Mouse (Mus musculus) lung, embryonic 14.5 days (tissue): Measurements from ENCODE around the gene Ankrd40. TPM values are rescaled to one million over a fixed set of nuclear protein-coding genes. Genes with fewer than 3 reads are reported as not detected.
A peak's percentile ranks its signal among the peaks of the same experiment; 100 is the strongest.

Experiments used
- ATAC-seq: fragments of 200-750 bp; cut with Nextera tagmentation; 2 replicates; pipeline ENCODE4 v1.8.0; 2017; ENCODE audit warnings: mild to moderate bottlenecking, moderate TSS enrichment, moderate library complexity; ENCODE audit not compliant: insufficient read depth
- DNase-seq: peaks from one replicate; pipeline ENCODE4 v3.0.0-alpha.2; 2015
- H3K27ac ChIP-seq: fragments of 300-500 bp; sonication (generic); 2 replicates; pipeline ENCODE4 v1.5.1; 2014; ENCODE audit warnings: low read depth, mild to moderate bottlenecking, moderate library complexity
- H3K27me3 ChIP-seq: fragments of 300-500 bp; sonication (generic); 2 replicates; pipeline ENCODE4 v1.6.1; 2014; ENCODE audit warnings: low read length, control low read depth; ENCODE audit not compliant: insufficient read depth
- H3K36me3 ChIP-seq: fragments of 300-500 bp; sonication (generic); 2 replicates; pipeline ENCODE4 v1.6.1; 2014; ENCODE audit warnings: control low read depth; ENCODE audit not compliant: insufficient read depth
- H3K4me1 ChIP-seq: fragments of 300-500 bp; sonication (generic); 2 replicates; pipeline ENCODE4 v1.6.1; 2014; ENCODE audit warnings: antibody characterized with exemption, control low read depth; ENCODE audit not compliant: insufficient read depth
- H3K4me2 ChIP-seq: fragments of 300-500 bp; sonication (generic); 2 replicates; pipeline ENCODE4 v1.6.1; 2014; ENCODE audit warnings: mild to moderate bottlenecking
- H3K4me3 ChIP-seq: fragments of 300-500 bp; sonication (generic); 2 replicates; pipeline ENCODE4 v1.5.1; 2014; ENCODE audit warnings: low read depth, low read length
- H3K9ac ChIP-seq: fragments of 300-500 bp; sonication (generic); 2 replicates; pipeline ENCODE4 v1.6.1; 2014
- H3K9me3 ChIP-seq: fragments of 300-500 bp; sonication (generic); 2 replicates; pipeline ENCODE4 v1.6.1; 2016; ENCODE audit warnings: low read depth, low read length, control low read depth
- CTCF ChIP-seq: IDR thresholded peaks from 2 replicates; pipeline ENCODE4 v1.5.1; 2016; ENCODE audit warnings: antibody characterized with exemption, low read depth
- WGBS: fragments of 180-500 bp; shearing (Covaris S2); extraction: QIAGEN DNeasy Blood & Tissue Kit; methylation state at CpG from one replicate; pipeline ENCODE4 v1.1.7; 2014; 5-methylcytosine and 5-hydroxymethylcytosine counted together
- polyA plus RNA-seq: library from polyadenylated mRNA; unstranded; fragments of >200 nt; fragmentation: Nextera tagmentation; extraction: Ambion mirVana; gene quantifications from 2 replicates; pipeline ENCODE4 v1.2.1, GENCODE M21; 2014

Ankrd40 gene
- polyA plus RNA-seq, 1 experiment from 2014 or later, result 30.9 TPM

GRCm38 (mm10) chr11:94336551-94336950 is 8.8 kb downstream of the Ankrd40 start:
- no peaks in the 10 kb centered on the region for H3K9me3 ChIP-seq
- ATAC-seq (no peak), DNase-seq (no peak)
- no peak overlapping the region for H3K4me3 ChIP-seq
- H3K9ac ChIP-seq, result no peak overlapping the region
- H3K36me3 ChIP-seq, result peaks cover 71% of the 10 kb centered on the region
- no peak overlapping the region for H3K27ac ChIP-seq
- no peak overlapping the region for H3K4me2 ChIP-seq
- no peaks in the 10 kb centered on the region for H3K4me1 ChIP-seq
- H3K27me3 ChIP-seq, result no peaks in the 10 kb centered on the region
- no peak for TF ChIP-seq CTCF

- no peaks in the 10 kb centered on the region for H3K27me3 ChIP-seq
- no peak overlapping the region for H3K9ac ChIP-seq
- WGBS, result 80% methylated on average over 2 of the region's 2 CpGs
- H3K4me1 ChIP-seq, result peaks cover 8% of the 10 kb centered on the region
- no peak for TF ChIP-seq CTCF
- H3K9me3 ChIP-seq, result no peaks in the 10 kb centered on the region
- DNase-seq, result no peak
- no peak for ATAC-seq
- no peak overlapping the region for H3K27ac ChIP-seq
- peaks cover 74% of the 10 kb centered on the region for H3K36me3 ChIP-seq
- no peak overlapping the region for H3K4me3 ChIP-seq
- no peak overlapping the region for H3K4me2 ChIP-seq
Measured at GRCm38 (mm10) chr11:94338347-94338746, 10.5 kb downstream of the Ankrd40 start.

- DNase-seq (peak; percentile 81), ATAC-seq (peak; percentile 60; the same call in 1 of the 2 replicates)
- Histone ChIP-seq H3K27me3 (no peaks in the 10 kb centered on the region), H3K36me3 (peaks cover 62% of the 10 kb centered on the region), H3K9me3 (no peaks in the 10 kb centered on the region), H3K4me2 (no peak overlapping the region), H3K27ac (no peak overlapping the region), H3K4me3 (no peak overlapping the region), H3K9ac (no peak overlapping the region), H3K4me1 (peaks cover 8% of the 10 kb centered on the region)
- WGBS, result 49% methylated on average over 18 of the region's 18 CpGs
- TF ChIP-seq CTCF, result peak; percentile 75
Measured at GRCm38 (mm10) chr11:94339732-94340585, 12.2 kb downstream of the Ankrd40 start.

- Histone ChIP-seq H3K9me3 (no peaks in the 10 kb centered on the region), H3K36me3 (peaks cover 50% of the 10 kb centered on the region), H3K4me2 (0 out of 2 replicates have a peak overlapping the region, but pooled peaks have one; percentile 35), H3K27ac (peak overlapping the region; percentile 9), H3K27me3 (no peaks in the 10 kb centered on the region), H3K9ac (no peak overlapping the region), H3K4me3 (no peak overlapping the region), H3K4me1 (peaks cover 11% of the 10 kb centered on the region)
- peak; percentile 37 for DNase-seq
- ATAC-seq, result peak; percentile 50; the same call in 1 of the 2 replicates
- 50% methylated on average over 10 of the region's 10 CpGs for WGBS
- TF ChIP-seq CTCF, result no peak
Measured at GRCm38 (mm10) chr11:94340948-94341933, 13.4 kb downstream of the Ankrd40 start.

GRCm38 (mm10) chr11:94342114-94342905 is 14.5 kb downstream of the Ankrd40 start:
- 24% methylated on average over 13 of the region's 13 CpGs for WGBS
- Histone ChIP-seq H3K4me1 (peaks cover 11% of the 10 kb centered on the region), H3K4me3 (no peak overlapping the region), H3K4me2 (no peak overlapping the region), H3K27ac (peak overlapping the region; percentile 50), H3K9ac (no peak overlapping the region), H3K9me3 (no peaks in the 10 kb centered on the region), H3K36me3 (peaks cover 41% of the 10 kb centered on the region), H3K27me3 (no peaks in the 10 kb centered on the region)
- no peak for ATAC-seq
- TF ChIP-seq CTCF, result no peak
- DNase-seq, result no peak

- H3K27ac ChIP-seq, result no peak overlapping the region
- no peak for TF ChIP-seq CTCF
- ATAC-seq, result no peak
- no peak overlapping the region for H3K9ac ChIP-seq
- H3K36me3 ChIP-seq, result peaks cover 25% of the 10 kb centered on the region
- 45% methylated on average over 5 of the region's 5 CpGs for WGBS
- H3K4me2 ChIP-seq, result no peak overlapping the region
- peaks cover 11% of the 10 kb centered on the region for H3K4me1 ChIP-seq
- H3K4me3 ChIP-seq, result no peak overlapping the region
- H3K27me3 ChIP-seq, result no peaks in the 10 kb centered on the region
- no peak for DNase-seq
- no peaks in the 10 kb centered on the region for H3K9me3 ChIP-seq
Measured at GRCm38 (mm10) chr11:94343955-94344358, 16.2 kb downstream of the Ankrd40 start.
